Mouse (Mus musculus): ENCODE results near the gene Sla2.
"Not testable (repeated sequence)": the region's sequence is repeated elsewhere in the genome, so short reads cannot be mapped to it uniquely, and the experiment has no call there.

Sla2 gene

GRCm38 (mm10) chr2:156887017-156887416, at the start of gene Sla2:
Gene Sla2, minus strand, starts transcription at chr2:156887192.
- DNase-seq: no peak

- DNase-seq: no peak
Observed at GRCm38 (mm10) chr2:156935005-156935404, 48.0 kb upstream of the Sla2 start.

- no peak for DNase-seq
Observed at GRCm38 (mm10) chr2:156933426-156933825, 46.4 kb upstream of the Sla2 start.

GRCm38 (mm10) chr2:156931421-156931820, 44.4 kb upstream of the Sla2 start:
- no peak for DNase-seq

- no peak for DNase-seq
Observed at GRCm38 (mm10) chr2:156930549-156930948, 43.6 kb upstream of the Sla2 start.

- no peak for DNase-seq
Observed at GRCm38 (mm10) chr2:156929519-156930120, 42.6 kb upstream of the Sla2 start.

- DNase-seq: no peak
Observed at GRCm38 (mm10) chr2:156928606-156929005, 41.6 kb upstream of the Sla2 start.

- no peak for DNase-seq
Observed at GRCm38 (mm10) chr2:156927663-156928062, 40.7 kb upstream of the Sla2 start.

- DNase-seq: not testable (repeated sequence)
Observed at GRCm38 (mm10) chr2:156925611-156926010, 38.6 kb upstream of the Sla2 start.

- DNase-seq: not testable (repeated sequence)
Observed at GRCm38 (mm10) chr2:156925075-156925474, 38.1 kb upstream of the Sla2 start.

- no peak for DNase-seq
Observed at GRCm38 (mm10) chr2:156924210-156924898, 37.4 kb upstream of the Sla2 start.

GRCm38 (mm10) chr2:156923057-156923456, 36.1 kb upstream of the Sla2 start:
- DNase-seq: no peak

GRCm38 (mm10) chr2:156919796-156920195, 32.8 kb upstream of the Sla2 start:
- DNase-seq: no peak

GRCm38 (mm10) chr2:156919191-156919590, 32.2 kb upstream of the Sla2 start:
- DNase-seq: not testable (repeated sequence)

- DNase-seq: no peak
Observed at GRCm38 (mm10) chr2:156918562-156918961, 31.6 kb upstream of the Sla2 start.

- no peak for DNase-seq
Observed at GRCm38 (mm10) chr2:156916419-156917125, 29.6 kb upstream of the Sla2 start.

GRCm38 (mm10) chr2:156915559-156915958, 28.6 kb upstream of the Sla2 start:
- no peak for DNase-seq

- no peak for DNase-seq
Observed at GRCm38 (mm10) chr2:156913191-156913590, 26.2 kb upstream of the Sla2 start.

GRCm38 (mm10) chr2:156905931-156906330, 18.9 kb upstream of the Sla2 start:
- not testable (repeated sequence) for DNase-seq

GRCm38 (mm10) chr2:156904976-156905717, 18.2 kb upstream of the Sla2 start:
- peak; percentile 78 for DNase-seq

- DNase-seq: no peak
Observed at GRCm38 (mm10) chr2:156903367-156903766, 16.4 kb upstream of the Sla2 start.

- not testable (repeated sequence) for DNase-seq
Observed at GRCm38 (mm10) chr2:156902411-156902810, 15.4 kb upstream of the Sla2 start.

- no peak for DNase-seq
Observed at GRCm38 (mm10) chr2:156901883-156902282, 14.9 kb upstream of the Sla2 start.

Data from lung, postnatal 14 days (tissue).